Mouse (Mus musculus) cortical plate, adult 2 months (tissue): ENCODE measurements around the gene Spem2. TPM values are rescaled to one million over a fixed set of nuclear protein-coding genes. Genes with fewer than 3 reads are reported as not detected.
A peak's percentile ranks its signal among the peaks of the same experiment; 100 is the strongest.

ENCODE experiments used
- H3K27ac ChIP-seq: fragments of 200-500 bp; 2 replicates; pipeline ENCODE4 v1.5.1; 2012; ENCODE audit warnings: low read length, control low read depth, inconsistent platforms; ENCODE audit not compliant: insufficient read depth
- H3K4me1 ChIP-seq: fragments of 200-500 bp; 2 replicates; pipeline ENCODE4 v1.6.1; 2011; ENCODE audit warnings: low read length; ENCODE audit not compliant: control insufficient read depth, insufficient read depth
- H3K4me3 ChIP-seq: fragments of 200-500 bp; 2 replicates; pipeline ENCODE4 v1.5.1; 2011; ENCODE audit warnings: mild to moderate bottlenecking, low read length, control low read depth; ENCODE audit not compliant: insufficient read depth
- CTCF ChIP-seq: fragments of 200-500 bp; IDR thresholded peaks from 2 replicates; pipeline ENCODE4 v1.5.1; 2011; ENCODE audit warnings: mild to moderate bottlenecking, control low read depth, low read length; ENCODE audit not compliant: insufficient read depth; ENCODE audit errors: extremely low read depth
- POLR2A ChIP-seq: fragments of 200-500 bp; IDR thresholded peaks from 2 replicates; pipeline ENCODE4 v1.6.1; 2011; ENCODE audit warnings: mild to moderate bottlenecking, low read length, control low read depth; ENCODE audit not compliant: insufficient read depth; ENCODE audit errors: extremely low read depth
- polyA plus RNA-seq: library from polyadenylated mRNA; depleted of rRNA; stranded (reverse); fragments of >200 nt; gene quantifications from 2 replicates; pipeline ENCODE4 v1.2.3, GENCODE M21; 2012

Gene Spem2
- polyA plus RNA-seq, 1 experiment, result not detected

DNA sequence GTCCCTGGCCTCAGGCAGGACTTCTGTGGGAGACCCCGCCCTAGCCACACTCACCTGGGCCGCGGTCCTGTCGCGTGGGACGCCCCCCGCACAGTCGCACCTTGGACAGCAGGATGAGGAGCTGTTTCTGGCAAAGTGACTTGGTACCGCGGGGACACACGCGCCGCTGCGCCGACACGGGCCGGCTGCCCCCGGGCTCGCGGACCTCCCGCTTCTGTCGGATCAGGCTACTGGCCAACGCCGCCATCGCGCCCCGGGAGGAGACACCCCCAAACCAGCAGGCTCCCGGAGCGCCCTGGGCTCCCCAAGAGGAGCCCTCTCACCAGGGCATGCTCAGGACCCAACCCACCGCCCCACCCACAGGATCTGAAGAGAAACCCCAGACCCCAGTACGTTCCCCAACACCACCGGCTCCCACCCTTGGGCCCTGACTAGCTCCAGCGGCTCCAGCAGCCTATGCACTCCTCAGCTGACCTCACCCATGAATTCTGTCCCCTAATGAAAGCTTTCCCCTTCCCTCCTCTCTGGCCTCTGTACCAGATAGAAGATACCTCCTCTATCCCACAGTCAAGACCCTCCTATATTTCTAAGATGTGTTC, 16.8 kb downstream of the Spem2 start, which contains the start of gene Fgf11:
TSS of gene Fgf11 (minus strand) at position 479 of the 599 bp plus-strand sequence.
- Histone ChIP-seq H3K4me1 (peaks cover 1% of the 10 kb centered on the region; the same call in 1 of the 2 replicates), H3K27ac (peak within 1 kb of the TSS; percentile 72), H3K4me3 (peak within 1 kb of the TSS; percentile 78)
- TF ChIP-seq CTCF (no peak), POLR2A (no peak)

DNA sequence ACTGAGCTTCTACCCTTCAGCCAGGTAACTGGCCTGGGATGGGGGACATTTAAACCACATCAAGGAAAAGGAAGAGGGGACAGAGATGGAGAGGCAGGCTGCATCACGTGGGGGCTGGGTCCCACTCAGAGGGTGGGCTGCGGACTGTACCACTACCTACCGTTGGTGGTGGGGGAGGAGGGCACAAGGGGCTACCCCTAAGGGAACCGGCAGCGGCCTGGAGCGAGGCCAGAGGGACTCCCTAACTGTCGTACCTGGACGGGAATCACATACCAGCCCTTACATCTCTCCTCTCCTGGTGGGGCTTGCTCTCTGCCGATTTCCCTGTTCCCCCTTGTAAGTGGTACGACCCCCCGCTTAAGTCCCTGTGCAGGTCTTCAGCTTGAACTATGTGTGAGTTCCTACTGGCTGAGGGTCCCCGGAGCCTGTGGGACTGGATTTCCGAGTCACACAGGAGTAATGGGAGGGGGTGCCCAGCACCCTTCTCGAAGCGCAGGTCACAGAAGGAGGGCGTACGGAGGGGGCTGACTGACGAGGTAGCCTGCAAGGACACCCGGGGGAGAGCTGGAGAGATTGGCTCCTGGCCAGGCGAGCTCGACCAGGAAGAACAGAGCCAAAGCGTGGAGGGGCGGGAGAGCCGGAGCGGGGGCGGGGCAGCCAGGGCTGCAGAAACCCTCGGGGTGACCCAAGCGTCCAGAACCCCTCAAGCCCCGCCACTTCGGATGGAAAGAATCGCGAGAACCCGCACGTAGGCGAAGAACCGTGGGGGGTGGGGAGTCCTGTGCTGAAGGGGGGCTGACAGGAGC, 17.7 kb downstream of the Spem2 start:
- Histone ChIP-seq H3K4me3 (peak overlapping the region; percentile 78), H3K4me1 (peaks cover 1% of the 10 kb centered on the region; the same call in 1 of the 2 replicates), H3K27ac (0 out of 2 replicates have a peak overlapping the region, but pooled peaks have one; percentile 41)
- TF ChIP-seq CTCF (no peak), POLR2A (no peak; the same call in 1 of the 2 replicates)

DNA sequence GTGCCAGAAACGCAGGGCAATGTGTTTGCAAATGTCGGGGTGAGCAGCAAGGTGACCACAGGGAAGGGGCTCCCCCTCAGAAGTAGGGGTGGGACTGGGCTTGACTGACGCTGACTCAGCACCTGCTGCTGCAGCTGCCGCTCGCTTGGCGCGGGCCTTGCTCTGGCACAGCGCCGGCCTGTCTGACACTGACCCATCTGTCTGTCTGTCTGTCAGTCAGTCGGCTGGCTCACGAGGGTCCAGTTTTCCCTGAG, 18.2 kb downstream of the Spem2 start:
- H3K4me3 ChIP-seq, result peak overlapping the region; percentile 78; the same call in 1 of the 2 replicates
- H3K4me1 ChIP-seq, result peaks cover 1% of the 10 kb centered on the region; the same call in 1 of the 2 replicates
- H3K27ac ChIP-seq, result 0 out of 2 replicates have a peak overlapping the region, but pooled peaks have one; percentile 41
- TF ChIP-seq POLR2A, result no peak
- no peak for TF ChIP-seq CTCF

DNA sequence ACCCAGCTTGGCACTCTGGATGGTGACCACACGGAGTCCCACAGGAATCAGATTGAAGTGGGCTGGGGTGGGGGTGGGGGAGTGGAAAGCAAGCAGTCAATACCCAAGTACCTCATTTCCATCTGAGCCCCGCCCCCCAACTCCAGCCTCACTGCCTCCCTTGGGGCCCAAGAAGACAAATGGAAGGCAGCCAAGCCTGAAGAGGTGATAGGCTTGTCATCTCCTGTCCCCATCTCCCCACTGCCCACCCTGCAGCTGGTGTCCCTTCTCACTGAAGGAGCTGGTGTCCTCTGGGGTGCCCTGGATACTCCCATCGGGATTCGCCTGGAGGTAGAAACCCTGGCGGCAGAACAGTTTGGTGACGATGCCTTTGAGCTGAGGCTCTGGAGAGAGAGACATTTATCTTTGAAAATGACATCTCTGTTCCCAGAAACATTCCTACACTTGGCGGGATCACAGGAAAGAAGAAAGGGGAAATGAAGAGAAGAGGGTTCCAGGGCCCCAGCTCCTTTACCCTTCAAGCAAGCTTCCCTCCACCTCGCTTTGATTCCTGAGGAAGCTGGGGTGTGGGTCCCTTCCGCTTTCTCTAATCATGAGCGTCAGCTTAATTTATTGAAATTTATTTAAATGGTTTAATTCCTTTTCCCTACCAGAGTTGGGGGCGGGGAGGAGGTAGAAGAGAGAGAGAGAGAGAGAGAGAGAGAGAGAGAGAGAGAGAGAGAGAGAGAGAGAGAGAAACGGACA, 18.7 kb downstream of the Spem2 start:
- TF ChIP-seq CTCF (no peak), POLR2A (no peak)
- Histone ChIP-seq H3K4me3 (peak overlapping the region; percentile 78; the same call in 1 of the 2 replicates), H3K27ac (0 out of 2 replicates have a peak overlapping the region, but pooled peaks have one; percentile 41), H3K4me1 (peaks cover 1% of the 10 kb centered on the region; the same call in 1 of the 2 replicates)

DNA sequence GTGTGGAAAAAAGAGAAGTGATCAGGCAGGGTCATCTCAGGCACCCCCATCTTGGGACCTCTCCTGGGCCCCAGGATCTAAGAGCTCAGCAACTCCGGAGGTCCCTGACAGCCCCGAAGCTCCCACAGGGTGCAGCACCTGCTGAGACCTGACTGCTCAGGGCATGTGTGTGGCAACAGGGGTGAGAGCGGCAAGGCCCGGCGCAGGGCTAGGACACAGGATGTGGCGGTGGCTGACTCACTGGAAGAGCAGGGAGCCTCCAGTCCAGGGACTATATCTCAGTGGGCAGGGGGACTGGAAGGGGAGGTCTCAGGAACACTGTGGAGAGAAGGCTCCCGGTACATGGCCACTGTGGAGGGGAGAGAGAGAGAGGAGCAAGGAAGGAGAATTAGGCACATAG, 20.3 kb downstream of the Spem2 start:
- Histone ChIP-seq H3K4me1 (peaks cover 1% of the 10 kb centered on the region; the same call in 1 of the 2 replicates), H3K4me3 (no peak overlapping the region), H3K27ac (no peak overlapping the region)
- no peak for TF ChIP-seq POLR2A
- TF ChIP-seq CTCF, result no peak

DNA sequence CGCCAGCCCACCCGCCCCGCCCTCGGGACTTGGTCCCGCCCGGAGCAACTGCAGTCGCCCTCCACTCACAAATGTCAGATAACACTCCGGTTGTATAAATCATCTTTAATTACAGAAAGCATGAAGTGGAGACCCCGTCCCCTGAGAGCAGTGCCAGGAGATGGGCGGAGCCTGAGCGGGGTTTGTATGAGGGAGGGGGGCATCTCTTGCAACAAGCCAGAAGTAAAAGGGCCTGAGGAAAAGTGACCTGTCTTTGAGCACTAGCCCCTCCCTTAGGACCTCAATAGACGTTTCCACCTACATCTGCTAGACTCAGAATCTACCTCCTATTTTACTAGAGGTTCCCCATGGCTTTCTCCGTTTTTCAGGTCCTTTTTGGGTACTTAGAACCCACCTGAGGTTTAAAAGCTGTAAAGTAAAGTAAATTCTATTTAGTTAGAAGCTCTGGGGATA, 22.3 kb downstream of the Spem2 start:
- Histone ChIP-seq H3K4me3 (peak overlapping the region; percentile 36; the same call in 1 of the 2 replicates), H3K27ac (no peak overlapping the region), H3K4me1 (no peaks in the 10 kb centered on the region; the same call in 1 of the 2 replicates)
- no peak for TF ChIP-seq CTCF
- TF ChIP-seq POLR2A, result no peak

DNA sequence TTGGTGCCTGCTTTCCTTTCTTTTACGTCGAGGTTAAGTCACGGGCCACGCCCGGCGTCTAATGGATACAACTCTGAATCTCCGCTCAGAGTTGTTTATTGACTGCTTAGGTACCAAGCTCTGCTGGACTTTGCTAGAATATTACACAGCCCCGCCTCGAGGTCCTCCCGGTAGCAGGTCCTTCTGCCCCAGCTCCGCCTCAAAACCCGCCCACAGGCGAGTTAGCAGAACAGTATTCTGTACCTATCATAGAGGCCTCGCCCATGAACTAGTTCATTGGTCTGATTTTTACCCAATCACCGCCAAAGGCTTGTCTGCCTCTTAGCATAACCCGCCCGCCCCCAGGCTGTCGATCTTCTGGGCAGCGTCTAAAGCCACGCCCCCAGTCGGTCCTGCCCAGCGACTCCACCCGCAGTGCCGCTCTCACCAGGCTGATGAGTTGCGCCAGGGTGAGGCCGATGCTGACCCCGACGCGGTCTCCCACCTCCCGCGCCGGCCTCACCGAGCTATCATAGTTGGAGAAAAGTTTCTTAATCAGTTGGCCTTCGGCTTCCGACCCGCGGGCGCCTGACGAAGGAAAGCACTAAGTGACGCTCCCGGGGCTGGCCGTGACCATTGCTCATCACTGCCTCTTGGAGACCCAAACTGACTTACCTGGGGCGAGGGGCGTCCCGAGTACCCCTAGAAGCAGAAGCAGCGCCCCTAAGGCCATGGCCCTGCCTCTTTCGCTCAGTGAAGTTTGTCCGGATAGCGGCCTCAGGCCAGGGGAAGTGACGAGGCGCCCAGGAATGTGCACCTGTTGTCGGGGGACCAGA, 22.9 kb downstream of the Spem2 start, which contains the start of gene Chrnb1:
TSS of gene Chrnb1 (minus strand) at position 776 of the 815 bp plus-strand sequence.
- Histone ChIP-seq H3K4me3 (peak within 1 kb of the TSS; percentile 36), H3K27ac (no peak within 1 kb of the TSS), H3K4me1 (no peaks in the 10 kb centered on the region; the same call in 1 of the 2 replicates)
- TF ChIP-seq CTCF (no peak), POLR2A (no peak)

DNA sequence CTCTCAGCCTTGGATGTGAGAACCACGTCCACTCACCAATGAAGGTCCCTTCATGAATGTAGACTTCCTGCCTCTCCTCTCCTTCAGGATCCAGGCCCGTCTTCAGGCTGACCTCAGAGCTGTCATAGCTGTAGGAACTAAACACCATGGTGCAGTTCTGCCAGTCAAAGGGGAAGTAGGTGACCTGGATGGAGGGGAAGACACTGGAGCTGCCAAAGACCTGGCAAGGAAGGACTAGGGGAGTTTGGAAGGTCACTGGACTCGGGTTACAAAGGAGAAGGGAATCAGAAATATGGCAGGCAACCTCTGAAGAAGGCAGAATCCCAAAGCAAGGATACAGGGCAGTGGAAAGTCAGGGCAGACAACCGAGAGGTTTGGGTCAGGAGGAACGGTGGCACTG, 24.8 kb downstream of the Spem2 start:
- TF ChIP-seq POLR2A (no peak), CTCF (no peak)
- Histone ChIP-seq H3K4me1 (no peaks in the 10 kb centered on the region; the same call in 1 of the 2 replicates), H3K27ac (no peak overlapping the region), H3K4me3 (no peak overlapping the region)
